Mouse (Mus musculus) forebrain, embryonic 14.5 days (tissue): ENCODE data around the gene Oit3. TPM values are rescaled to one million over a fixed set of nuclear protein-coding genes. Genes with fewer than 3 reads are reported as not detected.

Experiments used
- ATAC-seq: fragments of 200-750 bp; cut with Nextera tagmentation; 2 replicates; pipeline ENCODE4 v1.8.0; 2017; ENCODE audit warnings: mild to moderate bottlenecking, moderate library complexity
- DNase-seq: peaks from one replicate; pipeline ENCODE4 v3.0.0-alpha.2; 2015; ENCODE audit warnings: low spot score
- H3K27ac ChIP-seq: fragments of 300-500 bp; sonication (generic); 2 replicates; pipeline ENCODE4 v1.5.1; 2014; ENCODE audit warnings: low read depth, mild to moderate bottlenecking, control low read depth, low read length, moderate library complexity
- H3K27me3 ChIP-seq: fragments of 300-500 bp; sonication (generic); replicated peaks from 2 replicates; pipeline ENCODE4 v1.6.1; 2014; ENCODE audit warnings: low read length, control low read depth, mixed read lengths; ENCODE audit not compliant: control insufficient read depth, insufficient read depth
- H3K36me3 ChIP-seq: fragments of 300-500 bp; sonication (generic); 2 replicates; pipeline ENCODE4 v1.6.1; 2014; ENCODE audit warnings: low read length, control low read depth; ENCODE audit not compliant: control insufficient read depth, insufficient read depth
- H3K4me1 ChIP-seq: fragments of 300-500 bp; sonication (generic); 2 replicates; pipeline ENCODE4 v1.6.1; 2014; ENCODE audit warnings: antibody characterized with exemption, low read length, control low read depth; ENCODE audit not compliant: control insufficient read depth, insufficient read depth
- H3K4me2 ChIP-seq: fragments of 300-500 bp; sonication (generic); 2 replicates; pipeline ENCODE4 v1.6.1; 2014; ENCODE audit warnings: mild to moderate bottlenecking, control low read depth, low read length
- H3K4me3 ChIP-seq: fragments of 300-500 bp; sonication (generic); 2 replicates; pipeline ENCODE4 v1.5.1; 2014; ENCODE audit warnings: low read depth, low read length, control low read depth
- H3K9ac ChIP-seq: fragments of 300-500 bp; sonication (generic); 2 replicates; pipeline ENCODE4 v1.6.1; 2014; ENCODE audit warnings: mild to moderate bottlenecking, low read length, control low read depth, moderate library complexity
- H3K9me3 ChIP-seq: fragments of 300-500 bp; sonication (generic); replicated peaks from 2 replicates; pipeline ENCODE4 v1.6.1; 2016; ENCODE audit warnings: low read length, control low read depth, mixed read lengths; ENCODE audit not compliant: control insufficient read depth
- WGBS: fragments of 180-500 bp; shearing (Covaris S2); extraction: QIAGEN DNeasy Blood & Tissue Kit; methylation state at CpG from one replicate; pipeline ENCODE4 v1.1.7; 2014; 5-methylcytosine and 5-hydroxymethylcytosine counted together
- polyA plus RNA-seq: library from polyadenylated mRNA; unstranded; fragments of >200 nt; fragmentation: Nextera tagmentation; extraction: Ambion mirVana; gene quantifications from 2 replicates; pipeline ENCODE4 v1.2.1, GENCODE M21; 2014

Oit3 gene
- polyA plus RNA-seq, 1 experiment from 2014 or later: not detected

GRCm38 (mm10) chr10:59443212-59443611 lies 1.6 kb upstream of the Oit3 start:
- H3K4me2 ChIP-seq: no peak overlapping the region
- H3K4me1 ChIP-seq: no peaks in the 10 kb centered on the region; the same call in 1 of the 2 replicates
- no peak overlapping the region for H3K27ac ChIP-seq
- H3K9ac ChIP-seq: no peak overlapping the region
- 68% methylated on average over 7 of the region's 7 CpGs for WGBS
- H3K36me3 ChIP-seq: no peaks in the 10 kb centered on the region
- H3K4me3 ChIP-seq: no peak overlapping the region
- no peak for ATAC-seq
- H3K9me3 ChIP-seq: no peaks in the 10 kb centered on the region
- no peaks in the 10 kb centered on the region for H3K27me3 ChIP-seq
- DNase-seq: no peak

GRCm38 (mm10) chr10:59440177-59440576 lies 1.4 kb downstream of the Oit3 start:
- ATAC-seq: no peak
- Histone ChIP-seq H3K36me3 (no peaks in the 10 kb centered on the region), H3K4me3 (no peak overlapping the region), H3K9me3 (no peaks in the 10 kb centered on the region), H3K4me1 (no peaks in the 10 kb centered on the region; the same call in 1 of the 2 replicates), H3K4me2 (no peak overlapping the region), H3K27me3 (no peaks in the 10 kb centered on the region), H3K9ac (no peak overlapping the region), H3K27ac (no peak overlapping the region)
- DNase-seq: no peak
- WGBS: 40% methylated on average over 6 of the region's 6 CpGs

GRCm38 (mm10) chr10:59439508-59439931 lies 2.1 kb downstream of the Oit3 start:
- no peak overlapping the region for H3K27ac ChIP-seq
- DNase-seq: peak; percentile 19
- no peaks in the 10 kb centered on the region for H3K27me3 ChIP-seq
- ATAC-seq: no peak
- H3K9ac ChIP-seq: no peak overlapping the region
- no peaks in the 10 kb centered on the region for H3K9me3 ChIP-seq
- no peaks in the 10 kb centered on the region; the same call in 1 of the 2 replicates for H3K4me1 ChIP-seq
- H3K36me3 ChIP-seq: no peaks in the 10 kb centered on the region
- 68% methylated on average over 5 of the region's 5 CpGs for WGBS
- H3K4me3 ChIP-seq: no peak overlapping the region
- H3K4me2 ChIP-seq: no peak overlapping the region

GRCm38 (mm10) chr10:59438651-59439050 lies 2.9 kb downstream of the Oit3 start:
- H3K27ac ChIP-seq: no peak overlapping the region
- no peaks in the 10 kb centered on the region for H3K36me3 ChIP-seq
- H3K9me3 ChIP-seq: no peaks in the 10 kb centered on the region
- no peak for DNase-seq
- H3K4me3 ChIP-seq: no peak overlapping the region
- H3K9ac ChIP-seq: no peak overlapping the region
- no peaks in the 10 kb centered on the region for H3K27me3 ChIP-seq
- no peaks in the 10 kb centered on the region for H3K4me1 ChIP-seq
- WGBS: 92% methylated on average over 12 of the region's 12 CpGs
- no peak for ATAC-seq
- H3K4me2 ChIP-seq: no peak overlapping the region

- no peaks in the 10 kb centered on the region for H3K9me3 ChIP-seq
- H3K4me2 ChIP-seq: no peak overlapping the region
- no peaks in the 10 kb centered on the region for H3K36me3 ChIP-seq
- H3K4me3 ChIP-seq: no peak overlapping the region
- no peak for ATAC-seq
- WGBS: 94% methylated on average over 18 of the region's 18 CpGs
- H3K27me3 ChIP-seq: no peaks in the 10 kb centered on the region
- no peak for DNase-seq
- no peak overlapping the region for H3K9ac ChIP-seq
- no peak overlapping the region for H3K27ac ChIP-seq
- no peaks in the 10 kb centered on the region for H3K4me1 ChIP-seq
Measured at GRCm38 (mm10) chr10:59435746-59436145, 5.8 kb downstream of the Oit3 start.

GRCm38 (mm10) chr10:59430701-59431218 lies 10.8 kb downstream of the Oit3 start:
- H3K9me3 ChIP-seq: no peaks in the 10 kb centered on the region
- H3K36me3 ChIP-seq: no peaks in the 10 kb centered on the region
- H3K27me3 ChIP-seq: no peaks in the 10 kb centered on the region
- H3K4me3 ChIP-seq: no peak overlapping the region
- no peak overlapping the region for H3K9ac ChIP-seq
- H3K27ac ChIP-seq: no peak overlapping the region
- no peak for ATAC-seq
- H3K4me1 ChIP-seq: no peaks in the 10 kb centered on the region
- no peak overlapping the region for H3K4me2 ChIP-seq
- WGBS: 77% methylated on average over 6 of the region's 6 CpGs
- DNase-seq: no peak

- DNase-seq: no peak
Measured at GRCm38 (mm10) chr10:59429448-59430135, 12.0 kb downstream of the Oit3 start.

GRCm38 (mm10) chr10:59426371-59426770 lies 15.2 kb downstream of the Oit3 start:
- Histone ChIP-seq H3K36me3 (no peaks in the 10 kb centered on the region), H3K4me3 (no peak overlapping the region), H3K27ac (no peak overlapping the region), H3K27me3 (no peaks in the 10 kb centered on the region), H3K4me1 (no peaks in the 10 kb centered on the region), H3K9me3 (no peaks in the 10 kb centered on the region), H3K9ac (no peak overlapping the region), H3K4me2 (no peak overlapping the region)
- ATAC-seq: no peak
- DNase-seq: no peak
- WGBS: 91% methylated on average over 4 of the region's 4 CpGs

More at GRCm38 (mm10) chr10:59429448-59430135, 12.0 kb downstream of the Oit3 start:
- ATAC-seq: no peak
- Histone ChIP-seq H3K27ac (no peak overlapping the region), H3K4me2 (no peak overlapping the region), H3K27me3 (no peaks in the 10 kb centered on the region), H3K9ac (no peak overlapping the region), H3K4me1 (no peaks in the 10 kb centered on the region), H3K36me3 (no peaks in the 10 kb centered on the region), H3K4me3 (no peak overlapping the region), H3K9me3 (no peaks in the 10 kb centered on the region)
- 80% methylated on average over 16 of the region's 16 CpGs for WGBS

- Histone ChIP-seq H3K4me3 (no peak overlapping the region), H3K27ac (no peak overlapping the region), H3K27me3 (no peaks in the 10 kb centered on the region), H3K9me3 (no peaks in the 10 kb centered on the region), H3K4me2 (no peak overlapping the region), H3K36me3 (no peaks in the 10 kb centered on the region), H3K9ac (no peak overlapping the region), H3K4me1 (no peaks in the 10 kb centered on the region)
- 80% methylated on average over 7 of the region's 7 CpGs for WGBS
- ATAC-seq (no peak), DNase-seq (no peak)
Measured at GRCm38 (mm10) chr10:59425369-59425768, 16.2 kb downstream of the Oit3 start.
